Mouse (Mus musculus) cortical plate, adult 2 months (tissue): ENCODE data around the gene Scamp1. TPM values are rescaled to one million over a fixed set of nuclear protein-coding genes. Genes with fewer than 3 reads are reported as not detected.

Experiments
- H3K27ac ChIP-seq: fragments of 200-500 bp; 2 replicates; pipeline ENCODE4 v1.5.1; 2012; ENCODE audit warnings: low read length, control low read depth, inconsistent platforms; ENCODE audit not compliant: insufficient read depth
- H3K4me1 ChIP-seq: fragments of 200-500 bp; 2 replicates; pipeline ENCODE4 v1.6.1; 2011; ENCODE audit warnings: low read length; ENCODE audit not compliant: control insufficient read depth, insufficient read depth
- H3K4me3 ChIP-seq: fragments of 200-500 bp; 2 replicates; pipeline ENCODE4 v1.5.1; 2011; ENCODE audit warnings: mild to moderate bottlenecking, low read length, control low read depth; ENCODE audit not compliant: insufficient read depth
- CTCF ChIP-seq: fragments of 200-500 bp; IDR thresholded peaks from 2 replicates; pipeline ENCODE4 v1.5.1; 2011; ENCODE audit warnings: mild to moderate bottlenecking, control low read depth, low read length; ENCODE audit not compliant: insufficient read depth; ENCODE audit errors: extremely low read depth
- POLR2A ChIP-seq: fragments of 200-500 bp; IDR thresholded peaks from 2 replicates; pipeline ENCODE4 v1.6.1; 2011; ENCODE audit warnings: mild to moderate bottlenecking, low read length, control low read depth; ENCODE audit not compliant: insufficient read depth; ENCODE audit errors: extremely low read depth
- polyA plus RNA-seq: library from polyadenylated mRNA; depleted of rRNA; stranded (reverse); fragments of >200 nt; gene quantifications from 2 replicates; pipeline ENCODE4 v1.2.3, GENCODE M21; 2012

The Scamp1 gene
- polyA plus RNA-seq, 1 experiment = 101 TPM

DNA sequence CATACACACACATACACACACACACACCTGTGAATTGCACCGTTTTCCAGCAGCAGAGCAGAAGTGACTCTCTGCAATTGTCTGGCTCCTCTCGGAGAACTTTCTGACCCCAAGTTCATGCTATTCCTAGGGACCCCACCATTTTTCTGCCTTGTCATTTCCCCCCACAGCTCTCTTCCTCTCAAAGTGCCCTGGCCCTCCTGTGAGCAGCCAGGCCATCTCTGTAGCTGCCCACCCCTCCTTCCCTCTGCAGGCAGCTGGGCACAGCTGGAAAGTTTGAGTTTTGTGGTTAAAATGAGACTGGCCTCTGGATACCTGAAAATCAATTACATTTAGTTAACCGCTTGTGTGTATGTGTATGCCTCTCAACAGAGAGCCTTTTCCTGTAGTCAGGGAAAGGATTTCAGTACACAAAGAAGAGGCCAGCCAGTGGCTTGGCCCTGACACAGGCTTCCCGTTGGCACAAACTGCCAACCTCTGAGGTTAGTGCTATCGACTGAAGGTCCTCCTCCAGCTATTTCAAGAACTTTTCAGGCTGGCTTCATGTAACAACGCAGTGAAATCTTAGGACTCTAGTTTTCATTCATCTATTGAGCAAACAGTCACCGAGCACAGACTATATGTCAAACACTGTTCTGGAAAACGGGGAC lies 102.2 kb downstream of the Scamp1 start:
- Histone ChIP-seq H3K4me1 (peaks cover 10% of the 10 kb centered on the region), H3K4me3 (no peak overlapping the region), H3K27ac (no peak overlapping the region)
- TF ChIP-seq POLR2A (no peak), CTCF (no peak)

- no peak overlapping the region for H3K4me3 ChIP-seq
- H3K4me1 ChIP-seq = peaks cover 10% of the 10 kb centered on the region
- H3K27ac ChIP-seq = no peak overlapping the region
- TF ChIP-seq CTCF = no peak
- TF ChIP-seq POLR2A = no peak
Measured at GRCm38 (mm10) chr13:94182026-94182425, 103.6 kb downstream of the Scamp1 start.

DNA sequence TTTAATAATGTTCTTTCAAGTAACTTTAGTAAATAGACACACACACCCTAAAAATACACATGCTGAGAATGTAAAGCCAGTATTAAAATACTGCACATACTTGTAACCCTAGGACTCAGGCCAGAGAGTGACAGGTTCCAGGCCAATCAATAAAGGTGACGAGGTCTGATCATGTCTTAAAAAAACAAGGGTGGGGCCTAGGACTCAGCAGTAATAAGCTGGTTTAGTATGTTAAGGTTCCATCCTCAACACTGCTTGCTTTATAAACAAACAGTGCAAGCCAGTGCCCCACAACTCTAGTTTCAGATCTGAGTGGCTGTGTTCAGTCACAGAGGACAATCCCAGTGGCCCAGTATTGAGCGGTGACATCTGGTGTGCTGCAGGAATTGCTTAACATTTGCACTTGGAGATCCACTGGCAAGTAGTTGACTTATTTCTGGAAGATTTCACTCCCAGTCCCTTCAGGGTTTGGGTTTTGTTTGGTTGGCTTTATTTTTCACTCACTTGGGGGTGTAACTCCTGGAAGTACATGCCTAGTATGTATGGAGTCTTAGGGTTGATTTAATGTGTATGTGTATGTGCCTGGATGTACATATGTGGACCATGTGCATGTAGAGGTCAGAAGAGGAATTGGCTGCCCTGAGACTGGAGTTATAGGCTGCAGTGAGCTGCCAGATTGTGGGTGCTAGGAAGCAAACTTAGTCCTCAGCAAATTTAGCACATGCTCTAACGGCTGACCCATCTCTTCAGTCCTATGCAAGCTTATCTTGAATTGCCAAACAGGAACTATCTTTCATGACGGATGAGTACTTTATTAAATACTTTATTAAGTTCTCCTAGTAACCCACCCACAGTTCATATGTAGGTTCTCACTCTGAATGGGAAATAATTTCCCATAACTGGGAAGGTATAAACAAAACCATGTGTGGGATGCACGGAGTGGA lies 104.9 kb downstream of the Scamp1 start:
- Histone ChIP-seq H3K27ac (no peak overlapping the region), H3K4me3 (no peak overlapping the region), H3K4me1 (peaks cover 10% of the 10 kb centered on the region)
- no peak for TF ChIP-seq POLR2A

DNA sequence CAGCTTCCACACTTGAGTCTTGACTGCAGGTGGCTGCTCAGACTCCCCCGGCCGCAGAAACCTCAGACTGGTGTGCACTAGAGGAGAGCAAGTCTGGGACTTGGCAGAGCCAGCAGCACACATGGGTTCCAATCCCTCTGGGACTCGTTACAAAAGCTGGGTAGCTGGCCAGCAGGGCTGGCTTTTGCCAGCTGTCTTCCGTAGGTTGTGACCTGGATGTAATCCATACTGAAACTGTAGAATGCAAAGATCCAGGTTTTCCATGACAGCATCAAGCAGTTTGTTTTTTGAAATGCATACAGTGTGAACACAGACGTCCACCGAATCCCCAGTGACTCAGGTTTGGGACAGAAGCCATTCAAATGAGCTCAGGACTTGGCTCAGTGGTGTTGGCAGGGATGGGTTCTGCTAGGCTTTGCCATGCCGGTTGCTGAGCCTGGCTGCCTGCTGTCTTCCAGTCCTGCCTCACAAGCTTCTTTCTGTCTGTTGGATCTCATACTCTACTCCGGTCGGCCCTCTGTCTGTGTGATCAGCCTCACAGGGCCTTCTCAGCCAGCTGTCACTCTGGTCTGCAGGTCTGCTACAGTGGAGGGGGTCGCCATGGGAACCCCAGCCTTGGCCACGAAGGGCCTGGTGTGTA lies 107.1 kb downstream of the Scamp1 start:
- Histone ChIP-seq H3K4me3 (no peak overlapping the region), H3K27ac (no peak overlapping the region), H3K4me1 (peaks cover 3% of the 10 kb centered on the region; the same call in 1 of the 2 replicates)
- no peak for TF ChIP-seq CTCF
- no peak for TF ChIP-seq POLR2A

GRCm38 (mm10) chr13:94177148-94177547 lies 108.5 kb downstream of the Scamp1 start:
- H3K27ac ChIP-seq = no peak overlapping the region
- H3K4me3 ChIP-seq = no peak overlapping the region
- TF ChIP-seq CTCF (peak; percentile 39), POLR2A (no peak)
- H3K4me1 ChIP-seq = peaks cover 3% of the 10 kb centered on the region; the same call in 1 of the 2 replicates

- no peak overlapping the region for H3K27ac ChIP-seq
- no peak for TF ChIP-seq CTCF
- no peak for TF ChIP-seq POLR2A
- H3K4me1 ChIP-seq = peaks cover 3% of the 10 kb centered on the region; the same call in 1 of the 2 replicates
- no peak overlapping the region for H3K4me3 ChIP-seq
Measured at GRCm38 (mm10) chr13:94175379-94176050, 110.1 kb downstream of the Scamp1 start.

- TF ChIP-seq CTCF (no peak), POLR2A (no peak)
Measured at GRCm38 (mm10) chr13:94174577-94175279, 110.9 kb downstream of the Scamp1 start.

DNA sequence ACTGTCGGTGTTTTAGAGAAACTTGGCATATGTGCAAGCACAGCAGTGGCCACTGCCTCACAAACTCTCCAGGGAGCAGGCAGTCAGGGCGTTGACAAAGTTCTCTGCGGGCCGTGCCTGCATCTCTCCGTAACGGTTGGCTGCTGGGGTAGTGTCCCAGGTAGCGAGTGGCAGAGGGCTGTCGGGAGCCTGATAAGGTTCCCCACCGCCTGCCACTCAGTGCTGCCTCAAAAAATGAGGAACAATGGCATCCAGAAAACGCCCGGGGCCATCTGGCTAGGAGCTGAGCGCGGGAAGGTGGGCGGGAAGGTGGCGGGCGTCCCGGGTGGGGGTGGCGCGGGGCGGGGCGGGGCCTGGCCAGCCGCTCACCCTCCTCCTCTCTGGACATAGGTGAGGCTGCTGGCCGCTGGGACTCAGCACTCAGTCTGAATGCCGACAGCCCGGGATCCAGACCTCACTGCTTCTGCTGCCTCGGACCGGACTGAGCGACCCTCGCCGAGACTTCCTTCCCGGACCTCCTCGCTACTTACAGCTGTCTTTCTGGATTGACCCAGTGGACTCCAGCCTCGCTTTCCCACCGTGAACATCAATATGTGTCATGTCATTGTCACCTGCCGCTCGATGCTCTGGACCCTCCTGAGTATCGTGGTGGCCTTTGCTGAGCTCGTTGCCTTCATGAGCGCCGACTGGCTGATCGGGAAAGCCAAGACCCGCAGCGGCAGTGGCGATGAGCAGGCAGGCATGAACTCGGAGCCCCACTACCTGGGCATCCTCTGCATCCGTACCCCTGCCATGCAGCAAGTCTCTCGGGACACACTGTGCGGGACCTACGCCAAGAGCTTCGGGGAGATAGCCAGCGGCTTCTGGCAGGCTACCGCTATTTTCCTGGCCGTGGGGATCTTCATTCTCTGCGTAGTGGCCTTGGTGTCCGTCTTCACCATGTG lies 111.8 kb downstream of the Scamp1 start:
- peak overlapping the region; percentile 67 for H3K4me3 ChIP-seq
- H3K27ac ChIP-seq = peak overlapping the region; percentile 30
- no peaks in the 10 kb centered on the region; the same call in 1 of the 2 replicates for H3K4me1 ChIP-seq
- no peak for TF ChIP-seq CTCF
- TF ChIP-seq POLR2A = no peak

More at GRCm38 (mm10) chr13:94174577-94175279, 110.9 kb downstream of the Scamp1 start:
- Histone ChIP-seq H3K4me1 (peaks cover 3% of the 10 kb centered on the region; the same call in 1 of the 2 replicates), H3K27ac (peak overlapping the region; percentile 30; the same call in 1 of the 2 replicates), H3K4me3 (peak overlapping the region; percentile 67)
